8 mouse cellular contexts compared by ENCODE assay signal in the genomic region with DNA sequence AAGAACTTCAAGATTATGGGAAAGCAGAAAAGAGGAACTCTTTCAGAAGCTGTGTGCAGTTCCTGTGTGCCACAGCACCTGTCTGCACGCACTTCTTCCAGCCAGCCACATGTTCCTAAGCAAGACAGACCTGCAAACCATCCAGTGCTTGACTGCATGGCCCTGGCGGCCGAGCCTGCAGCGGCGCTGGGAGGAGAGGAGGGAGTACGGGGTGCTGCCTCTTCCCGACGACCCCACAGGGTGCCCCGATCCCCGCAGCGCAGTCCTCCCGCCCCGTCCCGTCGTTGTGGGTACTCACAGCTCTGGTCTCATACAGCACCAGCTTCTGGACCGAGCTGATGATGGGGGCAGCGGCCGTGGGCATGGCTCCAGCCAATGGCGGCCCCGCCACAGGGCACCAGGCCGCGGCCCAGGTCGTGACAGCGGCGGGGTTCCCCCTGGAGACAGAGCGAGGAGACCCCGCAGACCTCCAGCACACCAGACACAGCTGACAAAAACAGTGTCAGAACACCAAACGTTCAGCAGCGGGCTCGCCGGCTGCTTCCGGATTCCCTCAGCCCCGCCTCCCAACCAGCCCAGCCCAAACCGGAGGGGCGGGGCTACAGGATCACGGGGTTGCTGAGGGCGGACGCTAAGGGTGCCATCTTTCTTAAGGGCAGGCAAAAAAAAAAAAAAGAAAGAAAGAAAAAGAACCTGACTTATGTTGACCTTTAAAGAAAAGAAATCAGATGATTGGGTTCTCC. TPM values are rescaled to one million over a fixed set of nuclear protein-coding genes. Genes with fewer than 3 reads are reported as not detected.
DNase-seq lines count a peak whose midpoint lies in the region; ATAC-seq and TF ChIP-seq lines count a peak whose summit lies in the region.

A gene (minus strand): TSS at position 572 of the 743 bp plus-strand sequence.

- no peaks in the 10 kb centered on the region for H3K9me3 ChIP-seq in erythroblast, embryonic 14.5 days (ENCODE audit: control insufficient read depth, low read length)
- H3K9me3 ChIP-seq in heart, embryonic 12.5 days (replicated peaks) = no peaks in the 10 kb centered on the region
- no peaks in the 10 kb centered on the region for H3K9me3 ChIP-seq in kidney, postnatal 0 days (replicated peaks; ENCODE audit: low read length)
- no peaks in the 10 kb centered on the region for H3K9me3 ChIP-seq in liver, embryonic 12.5 days (replicated peaks)
- H3K9me3 ChIP-seq in stomach, embryonic 15.5 days = no peaks in the 10 kb centered on the region

- peak within 1 kb of the TSS; percentile 86 for H3K4me2 ChIP-seq in heart, embryonic 12.5 days
- peak within 1 kb of the TSS; percentile 72 for H3K4me2 ChIP-seq in kidney, postnatal 0 days (ENCODE audit: low read length)
- peak within 1 kb of the TSS; percentile 93 for H3K4me2 ChIP-seq in liver, embryonic 12.5 days
- peak within 1 kb of the TSS; percentile 98 for H3K4me2 ChIP-seq in stomach, embryonic 15.5 days

- TF ChIP-seq CTCF in C2C12 (IDR thresholded peaks at IDR 0.05; ENCODE audit: control insufficient read depth, insufficient read depth, insufficient read length) = no peak
- TF ChIP-seq CTCF in brain, embryonic 14.5 days (IDR thresholded peaks at IDR 0.05; ENCODE audit: borderline replicate concordance, extremely low read depth, insufficient read depth, insufficient read length) = no peak; the same call in 1 of the 2 replicates
- TF ChIP-seq CTCF in kidney, postnatal 0 days (IDR thresholded peaks at IDR 0.05; ENCODE audit: low read depth) = no peak; the same call in 1 of the 2 replicates

- ATAC-seq in heart, embryonic 12.5 days (ENCODE audit: insufficient number of reproducible peaks, low FRiP score) = peak; percentile 94
- ATAC-seq in kidney, postnatal 0 days (replicated peaks; ENCODE audit: low FRiP score, low read depth) = peak; percentile 93
- ATAC-seq in liver, embryonic 12.5 days = peak; percentile 87
- peak; percentile 93 for ATAC-seq in stomach, embryonic 15.5 days (ENCODE audit: insufficient read depth, low FRiP score, low read depth)

- H3K4me1 ChIP-seq in erythroblast, embryonic 14.5 days (ENCODE audit: control insufficient read depth) = peaks cover 35% of the 10 kb centered on the region
- peaks cover 17% of the 10 kb centered on the region for H3K4me1 ChIP-seq in heart, embryonic 12.5 days (replicated peaks)
- H3K4me1 ChIP-seq in kidney, postnatal 0 days (replicated peaks; ENCODE audit: insufficient read depth, low read length) = no peaks in the 10 kb centered on the region
- peaks cover 19% of the 10 kb centered on the region for H3K4me1 ChIP-seq in liver, embryonic 12.5 days
- peaks cover 7% of the 10 kb centered on the region; the same call in 1 of the 2 replicates for H3K4me1 ChIP-seq in stomach, embryonic 15.5 days

- peak; percentile 44; the same call in 1 of the 2 replicates for TF ChIP-seq POLR2A in brain, embryonic 14.5 days (IDR thresholded peaks at IDR 0.05; ENCODE audit: borderline replicate concordance, extremely low read depth, insufficient read depth, insufficient read length, poor library complexity, severe bottlenecking)

- peak within 1 kb of the TSS; percentile 88 for H3K9ac ChIP-seq in heart, embryonic 12.5 days
- peak within 1 kb of the TSS; percentile 78 for H3K9ac ChIP-seq in kidney, postnatal 0 days (ENCODE audit: low read depth, low read length)
- peak within 1 kb of the TSS; percentile 90 for H3K9ac ChIP-seq in liver, embryonic 12.5 days
- peak within 1 kb of the TSS; percentile 61 for H3K9ac ChIP-seq in stomach, embryonic 15.5 days

- WGBS in heart, embryonic 12.5 days = under 1% methylated on average over 38 of the region's 38 CpGs
- under 1% methylated on average over 38 of the region's 38 CpGs for WGBS in kidney, postnatal 0 days
- under 1% methylated on average over 38 of the region's 38 CpGs for WGBS in liver, embryonic 12.5 days (ENCODE audit: insufficient replicate concordance)
- WGBS in stomach, embryonic 15.5 days = under 1% methylated on average over 38 of the region's 38 CpGs

- peak; percentile 96 for DNase-seq in brain, embryonic 14.5 days (ENCODE audit: low read depth)
- DNase-seq in kidney, postnatal 0 days (ENCODE audit: low spot score) = peak; percentile 94
- DNase-seq in natural killer cell, adult 2 months (ENCODE audit: low spot score in 2 of 2) = peak; percentile 88 to 91

- no peaks in the 10 kb centered on the region for H3K36me3 ChIP-seq in C2C12 (ENCODE audit: control insufficient read depth, insufficient read depth)
- no peaks in the 10 kb centered on the region for H3K36me3 ChIP-seq in erythroblast, embryonic 14.5 days (ENCODE audit: control insufficient read depth)
- H3K36me3 ChIP-seq in heart, embryonic 12.5 days = no peaks in the 10 kb centered on the region
- no peaks in the 10 kb centered on the region for H3K36me3 ChIP-seq in kidney, postnatal 0 days (ENCODE audit: insufficient read depth, low read length)
- H3K36me3 ChIP-seq in liver, embryonic 12.5 days = no peaks in the 10 kb centered on the region
- no peaks in the 10 kb centered on the region for H3K36me3 ChIP-seq in stomach, embryonic 15.5 days

- H3K4me3 ChIP-seq in C2C12 (ENCODE audit: insufficient read depth, poor library complexity, severe bottlenecking) = peak within 1 kb of the TSS; percentile 83
- H3K4me3 ChIP-seq in erythroblast, embryonic 14.5 days (replicated peaks) = peak within 1 kb of the TSS; percentile 87
- H3K4me3 ChIP-seq in heart, embryonic 12.5 days = peak within 1 kb of the TSS; percentile 98
- peak within 1 kb of the TSS; percentile 67 for H3K4me3 ChIP-seq in kidney, postnatal 0 days (replicated peaks; ENCODE audit: low read depth, low read length)
- peak within 1 kb of the TSS; percentile 85 for H3K4me3 ChIP-seq in liver, embryonic 12.5 days
- peak within 1 kb of the TSS; percentile 84 for H3K4me3 ChIP-seq in stomach, embryonic 15.5 days (replicated peaks)

- peaks cover 6% of the 10 kb centered on the region for H3K79me2 ChIP-seq in C2C12 (ENCODE audit: control insufficient read depth, insufficient read depth)

- peak within 1 kb of the TSS; percentile 87 for H3ac ChIP-seq in C2C12 (ENCODE audit: control insufficient read depth, insufficient read length, low read depth)

- H3K27me3 ChIP-seq in C2C12 (ENCODE audit: control insufficient read depth, insufficient read depth, insufficient read length) = peaks cover 3% of the 10 kb centered on the region
- H3K27me3 ChIP-seq in erythroblast, embryonic 14.5 days (ENCODE audit: control insufficient read depth) = no peaks in the 10 kb centered on the region
- no peaks in the 10 kb centered on the region for H3K27me3 ChIP-seq in heart, embryonic 12.5 days (replicated peaks)
- no peaks in the 10 kb centered on the region for H3K27me3 ChIP-seq in kidney, postnatal 0 days (ENCODE audit: insufficient read depth, low read length)
- no peaks in the 10 kb centered on the region for H3K27me3 ChIP-seq in liver, embryonic 12.5 days (replicated peaks)
- no peaks in the 10 kb centered on the region for H3K27me3 ChIP-seq in stomach, embryonic 15.5 days (replicated peaks)

- H3K27ac ChIP-seq in heart, embryonic 12.5 days (ENCODE audit: poor library complexity, severe bottlenecking) = peak within 1 kb of the TSS; percentile 83
- peak within 1 kb of the TSS; percentile 68 for H3K27ac ChIP-seq in kidney, postnatal 0 days
- peak within 1 kb of the TSS; percentile 81 for H3K27ac ChIP-seq in liver, embryonic 12.5 days
- H3K27ac ChIP-seq in stomach, embryonic 15.5 days = peak within 1 kb of the TSS; percentile 48

- peaks cover 1% of the 10 kb centered on the region for H3K79me3 ChIP-seq in C2C12 (ENCODE audit: low read depth)

TF ChIP-seq in C2C12, 6 proteins besides CTCF, POLR2A, EP300 and RAD21:
- no peak for TF ChIP-seq MYOD1 (IDR thresholded peaks at IDR 0.05; ENCODE audit: control insufficient read depth, insufficient read length, low read depth)
- TF ChIP-seq USF1 (IDR thresholded peaks at IDR 0.05; ENCODE audit: low read depth) = peak; percentile 89
- no peak for TF ChIP-seq MAX (IDR thresholded peaks at IDR 0.05)

RNA-seq across cellular contexts. Expression of the gene that starts here (rescaled TPM):
- 7.8 TPM for polyA plus RNA-seq in C2C12 (2012; fragmentation: generic; extraction: Trizol)
- 15.8 and 19.4 TPM in 2 replicates for polyA plus RNA-seq in brain, embryonic 14.5 days (2012; rRNA removed)
- 0.27 and 0.38 TPM in 2 replicates for polyA plus RNA-seq in erythroblast, embryonic 14.5 days (2012)
- polyA plus RNA-seq in heart, embryonic 12.5 days (2016; fragmentation: Nextera tagmentation; extraction: Ambion mirVana) = 48.1 and 52.5 TPM in 2 replicates
- 14.9 and 16.8 TPM in 2 replicates for polyA plus RNA-seq in kidney, postnatal 0 days (2015; fragmentation: Nextera tagmentation; extraction: Ambion mirVana)
- polyA plus RNA-seq in liver, embryonic 12.5 days (2016; fragmentation: Nextera tagmentation; extraction: Ambion mirVana) = 12.9 and 13.2 TPM in 2 replicates
- polyA plus RNA-seq in stomach, embryonic 15.5 days (2015; fragmentation: Nextera tagmentation; extraction: Ambion mirVana) = 15.1 and 16.4 TPM in 2 replicates

Comparison
In these comparisons a context has a peak if more than half of its experiments do, and no peak if none do; other contexts are left out.
1. Peak in every context shown above with its lines: DNase-seq, ATAC-seq, H3K4me3 ChIP-seq and H3K27ac ChIP-seq.